Mouse (Mus musculus): ENCODE data around the gene D11Wsu47e. TPM values are rescaled to one million over a fixed set of nuclear protein-coding genes. Genes with fewer than 3 reads are reported as not detected.
A peak's percentile ranks its signal among the peaks of the same experiment; 100 is the strongest.
"Not testable (repeated sequence)": the region's sequence is repeated elsewhere in the genome, so short reads cannot be mapped to it uniquely, and the experiment has no call there.

Gene D11Wsu47e
- polyA plus RNA-seq, 1 experiment, result 24.3 TPM

DNA sequence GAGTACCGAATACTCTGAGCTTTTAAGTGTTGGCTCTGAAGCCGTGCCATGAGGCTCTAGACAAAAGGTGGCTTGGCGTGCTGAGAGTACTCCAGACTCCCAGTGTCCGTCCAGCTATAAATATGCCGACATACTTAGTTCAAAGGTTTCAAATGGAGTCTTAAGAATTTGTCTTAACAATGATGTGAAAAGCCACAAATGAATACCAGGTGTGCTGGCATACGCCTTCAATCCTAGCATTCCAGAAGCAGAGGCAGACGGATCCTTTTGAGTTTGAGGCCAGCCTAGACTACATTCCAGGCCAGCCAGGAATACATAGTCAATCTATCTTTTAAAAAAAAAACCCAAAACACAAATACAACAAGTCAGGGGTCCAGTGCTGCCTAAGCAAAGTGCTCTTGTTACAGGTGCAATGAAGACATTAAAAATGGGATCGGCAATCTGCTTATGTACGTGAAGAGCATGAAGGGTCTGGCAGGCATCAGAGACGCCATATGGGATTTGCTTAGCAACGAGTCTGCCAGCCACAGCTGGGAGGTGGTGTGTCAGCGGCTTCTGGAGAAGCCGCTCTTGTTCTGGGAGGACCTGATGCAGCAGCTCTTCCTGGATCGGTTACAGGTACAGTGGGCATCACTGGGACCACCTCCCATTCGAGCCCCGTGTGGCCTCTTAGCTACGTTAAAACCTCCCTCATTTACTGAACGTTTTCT is 29.5 kb upstream of the D11Wsu47e start:
- H3K9me3 ChIP-seq (replicated peaks; ENCODE audit: control insufficient read depth, insufficient read depth, low read length, poor library complexity, severe bottlenecking), result no peaks in the 10 kb centered on the region
- H3K27me3 ChIP-seq (ENCODE audit: control insufficient read depth, insufficient read depth, low read length, poor library complexity, severe bottlenecking), result no peaks in the 10 kb centered on the region
- H3K27ac ChIP-seq (ENCODE audit: insufficient read depth, low read length), result no peak overlapping the region
- H3K9ac ChIP-seq (ENCODE audit: low read depth, poor library complexity, severe bottlenecking), result no peak overlapping the region
- H3K4me1 ChIP-seq (ENCODE audit: control insufficient read depth, insufficient read depth, low read length), result peaks cover 4% of the 10 kb centered on the region
- peaks cover 21% of the 10 kb centered on the region for H3K36me3 ChIP-seq (ENCODE audit: control insufficient read depth, insufficient read depth, low read length, poor library complexity, severe bottlenecking)
- TF ChIP-seq POLR2A (IDR thresholded peaks at IDR 0.05; ENCODE audit: insufficient read depth, low read length) (no peak), EP300 (IDR thresholded peaks at IDR 0.05; ENCODE audit: insufficient read depth, low read depth, low read length) (no peak), CTCF (IDR thresholded peaks at IDR 0.05; ENCODE audit: low read depth, low read length) (no peak)
- no peak overlapping the region for H3K4me3 ChIP-seq (ENCODE audit: low read depth, low read length)

DNA sequence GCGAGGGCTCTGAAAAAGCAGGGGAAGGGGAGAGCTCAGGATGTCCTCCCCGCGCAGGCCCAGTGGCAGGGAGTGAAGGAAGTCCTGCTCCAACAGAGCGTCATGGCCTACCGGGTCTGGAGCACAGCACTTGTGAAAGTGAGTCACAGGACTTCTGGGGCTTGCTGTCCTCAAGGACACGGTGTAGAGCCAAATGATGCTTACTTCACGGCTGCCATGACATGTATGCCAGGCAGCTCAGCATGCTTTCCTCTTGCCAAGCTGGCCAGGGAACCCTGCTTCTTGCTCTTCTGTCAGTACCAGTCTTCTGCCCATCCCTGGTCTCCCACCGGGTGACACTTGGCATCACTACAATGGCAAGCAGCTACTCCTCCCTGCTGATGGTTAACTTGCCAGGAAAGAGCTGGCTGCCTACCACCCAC is 27.7 kb upstream of the D11Wsu47e start:
- peaks cover 2% of the 10 kb centered on the region for H3K4me1 ChIP-seq (ENCODE audit: control insufficient read depth, insufficient read depth, low read length)
- H3K27ac ChIP-seq (ENCODE audit: insufficient read depth, low read length), result no peak overlapping the region
- H3K9me3 ChIP-seq (replicated peaks; ENCODE audit: control insufficient read depth, insufficient read depth, low read length, poor library complexity, severe bottlenecking), result no peaks in the 10 kb centered on the region
- peaks cover 29% of the 10 kb centered on the region for H3K36me3 ChIP-seq (ENCODE audit: control insufficient read depth, insufficient read depth, low read length, poor library complexity, severe bottlenecking)
- H3K9ac ChIP-seq (ENCODE audit: low read depth, poor library complexity, severe bottlenecking), result no peak overlapping the region
- H3K4me3 ChIP-seq (ENCODE audit: low read depth, low read length), result no peak overlapping the region
- TF ChIP-seq CTCF (IDR thresholded peaks at IDR 0.05; ENCODE audit: low read depth, low read length) (no peak), POLR2A (IDR thresholded peaks at IDR 0.05; ENCODE audit: insufficient read depth, low read length) (no peak), EP300 (IDR thresholded peaks at IDR 0.05; ENCODE audit: insufficient read depth, low read depth, low read length) (no peak)
- no peaks in the 10 kb centered on the region for H3K27me3 ChIP-seq (ENCODE audit: control insufficient read depth, insufficient read depth, low read length, poor library complexity, severe bottlenecking)

DNA sequence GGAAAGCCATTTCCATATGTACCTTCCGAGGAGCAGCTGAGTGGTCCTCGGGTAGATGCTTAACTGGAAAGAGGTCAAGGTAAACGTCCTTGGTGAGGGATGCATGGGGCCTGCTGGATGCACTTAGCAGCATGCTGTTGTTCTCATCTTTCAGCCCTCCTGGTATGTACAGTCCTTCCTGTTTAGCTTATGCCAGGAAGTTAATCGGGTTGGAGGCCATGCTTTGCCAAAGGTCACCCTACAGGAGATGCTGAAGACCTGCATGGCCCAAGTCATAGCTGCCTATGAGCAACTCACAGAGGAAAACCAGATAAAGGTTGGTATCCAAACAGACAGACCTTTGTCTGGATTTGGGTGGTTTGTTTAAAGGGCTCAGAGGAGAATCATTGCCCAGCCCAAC is 27.0 kb upstream of the D11Wsu47e start:
- Histone ChIP-seq H3K4me3 (ENCODE audit: low read depth, low read length) (no peak overlapping the region), H3K27ac (ENCODE audit: insufficient read depth, low read length) (no peak overlapping the region), H3K36me3 (ENCODE audit: control insufficient read depth, insufficient read depth, low read length, poor library complexity, severe bottlenecking) (peaks cover 36% of the 10 kb centered on the region), H3K9me3 (replicated peaks; ENCODE audit: control insufficient read depth, insufficient read depth, low read length, poor library complexity, severe bottlenecking) (no peaks in the 10 kb centered on the region), H3K9ac (ENCODE audit: low read depth, poor library complexity, severe bottlenecking) (no peak overlapping the region), H3K27me3 (ENCODE audit: control insufficient read depth, insufficient read depth, low read length, poor library complexity, severe bottlenecking) (no peaks in the 10 kb centered on the region), H3K4me1 (ENCODE audit: control insufficient read depth, insufficient read depth, low read length) (peaks cover 2% of the 10 kb centered on the region)
- TF ChIP-seq CTCF (IDR thresholded peaks at IDR 0.05; ENCODE audit: low read depth, low read length) (no peak), POLR2A (IDR thresholded peaks at IDR 0.05; ENCODE audit: insufficient read depth, low read length) (no peak), EP300 (IDR thresholded peaks at IDR 0.05; ENCODE audit: insufficient read depth, low read depth, low read length) (no peak)

DNA sequence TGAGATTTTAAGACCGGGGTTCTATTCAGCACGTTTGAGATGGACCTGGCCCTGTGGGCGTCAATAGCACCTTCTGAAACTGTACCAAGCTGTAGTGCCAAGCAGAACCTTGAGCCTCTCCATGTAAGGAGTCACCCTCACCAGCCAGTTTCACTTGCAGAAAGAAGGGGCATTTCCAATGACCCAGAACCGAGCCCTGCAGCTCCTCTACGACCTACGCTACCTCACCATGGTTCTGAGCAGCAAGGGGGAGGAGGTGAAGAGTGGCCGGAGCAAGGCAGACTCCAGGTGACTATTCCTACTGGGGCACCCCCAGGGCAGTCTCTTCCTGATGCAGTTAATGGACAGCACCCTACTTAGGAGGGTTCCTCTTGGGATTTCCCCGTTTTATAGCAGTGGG is 25.9 kb upstream of the D11Wsu47e start:
- peaks cover 2% of the 10 kb centered on the region for H3K4me1 ChIP-seq (ENCODE audit: control insufficient read depth, insufficient read depth, low read length)
- no peaks in the 10 kb centered on the region for H3K27me3 ChIP-seq (ENCODE audit: control insufficient read depth, insufficient read depth, low read length, poor library complexity, severe bottlenecking)
- H3K9ac ChIP-seq (ENCODE audit: low read depth, poor library complexity, severe bottlenecking), result no peak overlapping the region
- no peak overlapping the region for H3K27ac ChIP-seq (ENCODE audit: insufficient read depth, low read length)
- TF ChIP-seq POLR2A (IDR thresholded peaks at IDR 0.05; ENCODE audit: insufficient read depth, low read length) (no peak), EP300 (IDR thresholded peaks at IDR 0.05; ENCODE audit: insufficient read depth, low read depth, low read length) (no peak), CTCF (IDR thresholded peaks at IDR 0.05; ENCODE audit: low read depth, low read length) (no peak)
- H3K36me3 ChIP-seq (ENCODE audit: control insufficient read depth, insufficient read depth, low read length, poor library complexity, severe bottlenecking), result peaks cover 41% of the 10 kb centered on the region
- no peaks in the 10 kb centered on the region for H3K9me3 ChIP-seq (replicated peaks; ENCODE audit: control insufficient read depth, insufficient read depth, low read length, poor library complexity, severe bottlenecking)
- no peak overlapping the region for H3K4me3 ChIP-seq (ENCODE audit: low read depth, low read length)

DNA sequence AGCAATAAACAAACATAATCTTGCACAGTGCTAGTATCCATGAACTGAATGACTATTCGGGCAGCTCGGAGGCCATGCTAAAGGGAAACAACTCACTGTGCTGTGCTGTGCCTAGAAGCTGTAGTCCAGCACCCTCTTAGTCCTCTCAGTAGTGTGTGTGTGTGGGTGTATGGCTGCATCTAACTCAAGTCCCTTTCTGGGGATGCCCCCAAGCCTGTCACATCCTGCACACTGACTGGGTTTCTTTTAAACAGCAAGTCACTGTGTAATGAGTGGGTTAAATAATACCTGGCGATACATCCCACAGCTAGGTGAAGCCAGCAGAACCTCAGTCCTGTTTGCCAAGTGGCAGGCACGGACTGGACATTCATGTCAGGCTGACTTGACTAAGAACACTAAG is 25.4 kb upstream of the D11Wsu47e start:
- Histone ChIP-seq H3K27me3 (ENCODE audit: control insufficient read depth, insufficient read depth, low read length, poor library complexity, severe bottlenecking) (no peaks in the 10 kb centered on the region), H3K4me3 (ENCODE audit: low read depth, low read length) (no peak overlapping the region), H3K27ac (ENCODE audit: insufficient read depth, low read length) (peak overlapping the region; percentile 26; the same call in 1 of the 2 replicates), H3K9ac (ENCODE audit: low read depth, poor library complexity, severe bottlenecking) (no peak overlapping the region), H3K36me3 (ENCODE audit: control insufficient read depth, insufficient read depth, low read length, poor library complexity, severe bottlenecking) (peaks cover 45% of the 10 kb centered on the region), H3K9me3 (replicated peaks; ENCODE audit: control insufficient read depth, insufficient read depth, low read length, poor library complexity, severe bottlenecking) (no peaks in the 10 kb centered on the region), H3K4me1 (ENCODE audit: control insufficient read depth, insufficient read depth, low read length) (peaks cover 2% of the 10 kb centered on the region)
- TF ChIP-seq CTCF (IDR thresholded peaks at IDR 0.05; ENCODE audit: low read depth, low read length), result no peak
- TF ChIP-seq POLR2A (IDR thresholded peaks at IDR 0.05; ENCODE audit: insufficient read depth, low read length), result no peak
- no peak for TF ChIP-seq EP300 (IDR thresholded peaks at IDR 0.05; ENCODE audit: insufficient read depth, low read depth, low read length)

DNA sequence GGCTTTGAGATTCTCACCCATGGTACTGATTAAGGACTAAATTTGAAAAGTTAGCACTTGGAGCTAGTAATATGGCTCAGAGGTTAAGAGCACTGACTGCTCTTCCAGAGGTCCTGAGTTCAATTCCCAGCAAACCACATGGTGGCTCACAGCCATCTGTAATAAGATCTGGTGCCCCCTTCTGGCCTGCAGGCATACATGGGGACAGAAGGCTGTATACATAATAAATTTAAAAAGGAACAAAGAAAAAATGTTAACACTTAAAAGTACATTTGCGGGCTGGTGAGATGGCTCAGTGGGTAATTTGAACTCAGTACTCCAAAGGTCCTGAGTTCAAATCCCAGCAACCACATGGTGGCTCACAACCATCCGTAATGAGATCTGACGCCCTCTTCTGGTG is 24.0 kb upstream of the D11Wsu47e start:
- H3K36me3 ChIP-seq (ENCODE audit: control insufficient read depth, insufficient read depth, low read length, poor library complexity, severe bottlenecking), result peaks cover 36% of the 10 kb centered on the region
- not testable (repeated sequence) for H3K4me3 ChIP-seq (ENCODE audit: low read depth, low read length)

More for the DNA sequence above, 24.0 kb upstream of the D11Wsu47e start:
- not testable (repeated sequence) for H3K27me3 ChIP-seq (ENCODE audit: control insufficient read depth, insufficient read depth, low read length, poor library complexity, severe bottlenecking); H3K9ac ChIP-seq (ENCODE audit: low read depth, poor library complexity, severe bottlenecking); H3K4me1 ChIP-seq (ENCODE audit: control insufficient read depth, insufficient read depth, low read length); H3K27ac ChIP-seq (ENCODE audit: insufficient read depth, low read length); H3K9me3 ChIP-seq (replicated peaks; ENCODE audit: control insufficient read depth, insufficient read depth, low read length, poor library complexity, severe bottlenecking)
